Mouse (Mus musculus) heart, embryonic 15.5 days (tissue): ENCODE measurements around the gene Cdk5. TPM values are rescaled to one million over a fixed set of nuclear protein-coding genes. Genes with fewer than 3 reads are reported as not detected.

Experiments
- ATAC-seq: fragments of 200-750 bp; cut with Nextera tagmentation; replicated peaks from 2 replicates; pipeline ENCODE4 v1.8.0; 2017; ENCODE audit warnings: low read depth, moderate TSS enrichment; ENCODE audit not compliant: insufficient number of reproducible peaks, insufficient read depth, low FRiP score
- H3K27ac ChIP-seq: fragments of 300-500 bp; sonication (generic); 2 replicates; pipeline ENCODE4 v1.5.1; 2015; ENCODE audit warnings: mild to moderate bottlenecking, inconsistent platforms
- H3K27me3 ChIP-seq: fragments of 300-500 bp; sonication (generic); 2 replicates; pipeline ENCODE4 v1.6.1; 2015; ENCODE audit warnings: inconsistent platforms
- H3K36me3 ChIP-seq: fragments of 300-500 bp; sonication (generic); 2 replicates; pipeline ENCODE4 v1.6.1; 2015; ENCODE audit warnings: mild to moderate bottlenecking, inconsistent platforms
- H3K4me1 ChIP-seq: fragments of 300-500 bp; sonication (generic); replicated peaks from 2 replicates; pipeline ENCODE4 v1.6.1; 2015; ENCODE audit warnings: inconsistent platforms
- H3K4me2 ChIP-seq: fragments of 300-500 bp; sonication (generic); 2 replicates; pipeline ENCODE4 v1.6.1; 2015; ENCODE audit warnings: inconsistent platforms, mild to moderate bottlenecking, moderate library complexity
- H3K4me3 ChIP-seq: fragments of 300-500 bp; sonication (generic); 2 replicates; pipeline ENCODE4 v1.5.1; 2015; ENCODE audit warnings: mild to moderate bottlenecking, inconsistent platforms
- H3K9ac ChIP-seq: fragments of 300-500 bp; sonication (generic); 2 replicates; pipeline ENCODE4 v1.6.1; 2015; ENCODE audit warnings: mild to moderate bottlenecking, inconsistent platforms
- H3K9me3 ChIP-seq: fragments of 300-500 bp; sonication (generic); replicated peaks from 2 replicates; pipeline ENCODE4 v1.6.1; 2016; ENCODE audit warnings: inconsistent platforms
- WGBS: fragments of 180-500 bp; shearing (Covaris S2); methylation state at CpG from one replicate; pipeline ENCODE4 v1.1.7; 2015; ENCODE audit warnings: mixed read lengths; 5-methylcytosine and 5-hydroxymethylcytosine counted together
- polyA plus RNA-seq: library from polyadenylated mRNA; unstranded; fragments of >200 nt; fragmentation: Nextera tagmentation; extraction: Ambion mirVana; gene quantifications from 2 replicates; pipeline ENCODE4 v1.2.1, GENCODE M21; 2015

Cdk5 gene
- polyA plus RNA-seq, result 27.5 and 32.5 TPM in 2 replicates

DNA sequence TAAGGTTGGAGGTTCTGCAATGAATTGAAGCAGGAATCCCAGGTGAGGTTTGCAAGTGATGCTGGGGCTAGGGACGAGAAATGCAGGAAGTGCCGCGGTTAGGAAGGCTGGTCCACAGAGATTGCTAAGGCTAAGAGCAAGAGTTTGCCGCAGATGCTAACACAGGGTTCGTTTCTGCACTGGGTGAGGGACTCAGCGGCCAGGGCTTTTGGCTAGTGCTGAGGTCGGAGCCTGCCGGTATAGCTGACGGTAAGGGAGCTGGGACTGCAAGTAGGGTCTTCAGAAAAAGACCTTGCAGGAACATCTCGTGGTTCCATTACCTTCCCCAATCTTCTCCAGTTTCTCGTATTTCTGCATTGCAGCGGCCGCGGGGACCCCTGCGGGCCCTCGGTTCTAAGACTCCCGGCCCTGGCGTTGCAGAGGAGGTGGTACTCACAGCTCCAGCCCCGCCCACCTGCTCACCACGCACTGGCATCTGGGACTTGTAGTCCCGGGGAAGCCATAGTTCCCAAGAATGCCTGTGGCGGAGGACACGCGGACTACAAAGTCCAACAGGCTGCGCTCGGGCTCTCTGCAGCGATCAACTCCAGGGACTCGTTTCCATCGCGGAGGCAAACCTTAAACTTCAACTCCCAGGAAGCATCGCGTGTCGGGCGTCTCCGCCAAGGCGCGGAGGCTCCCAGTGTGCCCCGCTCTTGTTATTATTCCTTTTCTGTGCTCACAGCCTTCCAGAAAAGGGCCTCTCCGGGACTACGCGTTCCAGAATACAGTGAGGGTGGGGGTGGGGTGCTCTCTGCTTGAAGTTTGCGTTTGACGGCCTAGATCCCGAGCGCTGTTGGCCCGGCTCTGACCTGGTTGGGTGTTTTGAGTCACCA is at the start of gene Cdk5, which contains the start of gene Slc4a2:
Gene Cdk5 (minus strand): TSS at position 402 of the 875 bp plus-strand sequence.
Gene Slc4a2 (plus strand): TSS at position 709 of the 875 bp plus-strand sequence.
- H3K9me3 ChIP-seq, result no peaks in the 10 kb centered on the region
- peak within 1 kb of the TSS; percentile 82 for H3K4me3 ChIP-seq
- peaks cover 12% of the 10 kb centered on the region; the same call in 1 of the 2 replicates for H3K36me3 ChIP-seq
- no peaks in the 10 kb centered on the region for H3K27me3 ChIP-seq
- H3K4me2 ChIP-seq, result peak within 1 kb of the TSS; percentile 87
- H3K9ac ChIP-seq, result peak within 1 kb of the TSS; percentile 74
- peaks cover 46% of the 10 kb centered on the region for H3K4me1 ChIP-seq
- peak; percentile 88 for ATAC-seq
- H3K27ac ChIP-seq, result peak within 1 kb of the TSS; percentile 95
- WGBS, result under 1% methylated on average over 46 of the region's 46 CpGs

GRCm38 (mm10) chr5:24470600-24470999 is 47.3 kb upstream of the Cdk5 start:
- no peak overlapping the region for H3K4me2 ChIP-seq
- no peak overlapping the region for H3K27ac ChIP-seq
- ATAC-seq, result no peak
- H3K27me3 ChIP-seq, result 0 out of 2 replicates have a peak, but pooled peaks cover 4% of the 10 kb centered on the region
- no peaks in the 10 kb centered on the region for H3K9me3 ChIP-seq
- H3K4me3 ChIP-seq, result no peak overlapping the region
- no peak overlapping the region for H3K9ac ChIP-seq
- WGBS, result 12% methylated on average over 5 of the region's 5 CpGs
- peaks cover 42% of the 10 kb centered on the region for H3K4me1 ChIP-seq
- H3K36me3 ChIP-seq, result no peaks in the 10 kb centered on the region

GRCm38 (mm10) chr5:24466762-24467161 is 43.4 kb upstream of the Cdk5 start:
- no peak overlapping the region for H3K4me2 ChIP-seq
- H3K27me3 ChIP-seq, result no peaks in the 10 kb centered on the region
- 0 out of 2 replicates have a peak, but pooled peaks cover 10% of the 10 kb centered on the region for H3K4me1 ChIP-seq
- ATAC-seq, result no peak
- H3K4me3 ChIP-seq, result no peak overlapping the region
- WGBS, result 61% methylated on average over 12 of the region's 12 CpGs
- H3K36me3 ChIP-seq, result no peaks in the 10 kb centered on the region
- H3K27ac ChIP-seq, result no peak overlapping the region
- no peak overlapping the region for H3K9ac ChIP-seq
- H3K9me3 ChIP-seq, result no peaks in the 10 kb centered on the region

DNA sequence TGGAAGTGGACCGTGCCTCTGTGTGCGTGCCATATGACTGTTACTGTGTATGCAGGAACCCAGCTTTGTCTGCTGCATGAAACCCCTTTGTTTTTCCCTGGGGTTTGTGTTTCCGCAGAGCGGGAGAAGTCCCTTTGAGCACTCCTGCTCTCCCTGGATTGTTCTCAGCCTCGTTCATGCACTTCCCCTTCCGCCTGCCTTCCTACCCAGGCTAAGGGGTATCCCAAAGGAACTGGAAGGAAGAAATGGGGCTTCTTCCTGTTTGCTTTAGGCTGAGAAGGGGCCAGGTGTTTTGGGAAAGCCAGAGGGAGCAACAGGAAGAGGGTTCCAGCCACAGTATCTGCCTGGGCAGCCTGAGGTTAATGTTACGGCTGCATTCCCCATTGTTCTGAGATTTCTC is 32.3 kb upstream of the Cdk5 start:
- Histone ChIP-seq H3K9ac (peak overlapping the region; percentile 6; the same call in 1 of the 2 replicates), H3K4me2 (peak overlapping the region; percentile 24), H3K4me1 (peaks cover 41% of the 10 kb centered on the region), H3K27ac (peak overlapping the region; percentile 68), H3K27me3 (no peaks in the 10 kb centered on the region), H3K9me3 (no peaks in the 10 kb centered on the region), H3K4me3 (no peak overlapping the region), H3K36me3 (peaks cover 3% of the 10 kb centered on the region; the same call in 1 of the 2 replicates)
- ATAC-seq, result no peak
- WGBS, result 67% methylated on average over 7 of the region's 7 CpGs

GRCm38 (mm10) chr5:24455076-24455475 is 31.7 kb upstream of the Cdk5 start:
- Histone ChIP-seq H3K27ac (peak overlapping the region; percentile 68), H3K27me3 (no peaks in the 10 kb centered on the region), H3K4me1 (peaks cover 41% of the 10 kb centered on the region), H3K9me3 (no peaks in the 10 kb centered on the region), H3K9ac (no peak overlapping the region), H3K36me3 (peaks cover 3% of the 10 kb centered on the region; the same call in 1 of the 2 replicates), H3K4me3 (no peak overlapping the region), H3K4me2 (peak overlapping the region; percentile 84)
- WGBS, result 63% methylated on average over 3 of the region's 3 CpGs
- ATAC-seq, result no peak

- WGBS, result 32% methylated on average over 2 of the region's 2 CpGs
- peaks cover 3% of the 10 kb centered on the region; the same call in 1 of the 2 replicates for H3K36me3 ChIP-seq
- peak overlapping the region; percentile 86; the same call in 1 of the 2 replicates for H3K9ac ChIP-seq
- ATAC-seq, result no peak
- no peaks in the 10 kb centered on the region for H3K27me3 ChIP-seq
- peak overlapping the region; percentile 95; the same call in 1 of the 2 replicates for H3K27ac ChIP-seq
- peak overlapping the region; percentile 84 for H3K4me2 ChIP-seq
- no peaks in the 10 kb centered on the region for H3K9me3 ChIP-seq
- peaks cover 41% of the 10 kb centered on the region for H3K4me1 ChIP-seq
- peak overlapping the region; percentile 65 for H3K4me3 ChIP-seq
Measured at GRCm38 (mm10) chr5:24453985-24454303, 30.6 kb upstream of the Cdk5 start.

- peaks cover 41% of the 10 kb centered on the region for H3K4me1 ChIP-seq
- H3K4me3 ChIP-seq, result peak overlapping the region; percentile 65
Measured at GRCm38 (mm10) chr5:24453283-24453984, 30.1 kb upstream of the Cdk5 start.

GRCm38 (mm10) chr5:24452691-24453233 is 29.4 kb upstream of the Cdk5 start:
- Histone ChIP-seq H3K9ac (peak overlapping the region; percentile 86), H3K4me3 (peak overlapping the region; percentile 65), H3K4me2 (peak overlapping the region; percentile 84), H3K27ac (peak overlapping the region; percentile 95), H3K4me1 (peaks cover 45% of the 10 kb centered on the region), H3K36me3 (no peaks in the 10 kb centered on the region), H3K9me3 (no peaks in the 10 kb centered on the region), H3K27me3 (no peaks in the 10 kb centered on the region)
- ATAC-seq, result peak; percentile 22
- WGBS, result under 1% methylated on average over 28 of the region's 29 CpGs

More at GRCm38 (mm10) chr5:24453283-24453984, 30.1 kb upstream of the Cdk5 start:
- Histone ChIP-seq H3K4me2 (peak overlapping the region; percentile 84), H3K27me3 (no peaks in the 10 kb centered on the region), H3K27ac (peak overlapping the region; percentile 95), H3K36me3 (no peaks in the 10 kb centered on the region), H3K9ac (peak overlapping the region; percentile 86), H3K9me3 (no peaks in the 10 kb centered on the region)
- 25% methylated on average over 5 of the region's 5 CpGs for WGBS
- no peak for ATAC-seq

DNA sequence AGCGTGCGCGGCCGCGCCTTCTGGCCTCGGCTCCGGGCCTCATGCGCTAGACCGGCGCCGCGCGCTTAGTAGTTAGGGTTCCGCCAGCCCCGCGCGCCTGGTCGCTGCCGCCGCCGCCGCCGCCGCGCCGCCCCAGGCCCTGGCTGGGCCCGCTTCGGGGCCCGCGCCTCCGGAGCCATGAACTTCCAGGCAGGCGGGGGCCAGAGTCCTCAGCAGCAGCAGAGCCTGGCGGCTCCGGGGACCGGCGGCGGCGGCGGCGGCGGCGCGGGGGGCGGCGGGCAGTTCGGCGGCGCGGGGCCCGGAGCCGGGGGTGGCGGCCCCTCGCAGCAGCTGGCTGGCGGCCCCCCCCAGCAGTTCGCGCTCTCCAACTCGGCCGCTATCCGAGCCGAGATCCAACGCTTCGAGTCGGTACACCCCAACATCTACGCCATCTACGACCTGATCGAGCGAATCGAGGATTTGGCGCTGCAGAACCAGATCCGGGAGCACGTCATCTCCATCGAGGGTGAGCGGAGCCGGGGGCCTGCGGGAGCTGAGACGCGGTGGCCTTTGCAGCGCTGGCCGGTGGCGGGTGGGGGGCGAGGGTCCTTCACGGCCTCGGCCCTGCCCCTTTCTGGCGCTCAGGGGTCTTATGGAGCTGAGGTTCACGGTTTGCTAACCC is 28.8 kb upstream of the Cdk5 start, which contains the start of gene Agap3:
Gene Agap3 (plus strand): TSS at position 148 of the 661 bp plus-strand sequence.
- WGBS, result under 1% methylated on average over 72 of the region's 85 CpGs
- H3K9me3 ChIP-seq, result no peaks in the 10 kb centered on the region
- H3K27me3 ChIP-seq, result no peaks in the 10 kb centered on the region
- peak; percentile 19 for ATAC-seq
- no peaks in the 10 kb centered on the region for H3K36me3 ChIP-seq
- peak within 1 kb of the TSS; percentile 86 for H3K9ac ChIP-seq
- peak within 1 kb of the TSS; percentile 65 for H3K4me3 ChIP-seq
- peak within 1 kb of the TSS; percentile 84 for H3K4me2 ChIP-seq
- H3K27ac ChIP-seq, result peak within 1 kb of the TSS; percentile 95
- H3K4me1 ChIP-seq, result peaks cover 50% of the 10 kb centered on the region

DNA sequence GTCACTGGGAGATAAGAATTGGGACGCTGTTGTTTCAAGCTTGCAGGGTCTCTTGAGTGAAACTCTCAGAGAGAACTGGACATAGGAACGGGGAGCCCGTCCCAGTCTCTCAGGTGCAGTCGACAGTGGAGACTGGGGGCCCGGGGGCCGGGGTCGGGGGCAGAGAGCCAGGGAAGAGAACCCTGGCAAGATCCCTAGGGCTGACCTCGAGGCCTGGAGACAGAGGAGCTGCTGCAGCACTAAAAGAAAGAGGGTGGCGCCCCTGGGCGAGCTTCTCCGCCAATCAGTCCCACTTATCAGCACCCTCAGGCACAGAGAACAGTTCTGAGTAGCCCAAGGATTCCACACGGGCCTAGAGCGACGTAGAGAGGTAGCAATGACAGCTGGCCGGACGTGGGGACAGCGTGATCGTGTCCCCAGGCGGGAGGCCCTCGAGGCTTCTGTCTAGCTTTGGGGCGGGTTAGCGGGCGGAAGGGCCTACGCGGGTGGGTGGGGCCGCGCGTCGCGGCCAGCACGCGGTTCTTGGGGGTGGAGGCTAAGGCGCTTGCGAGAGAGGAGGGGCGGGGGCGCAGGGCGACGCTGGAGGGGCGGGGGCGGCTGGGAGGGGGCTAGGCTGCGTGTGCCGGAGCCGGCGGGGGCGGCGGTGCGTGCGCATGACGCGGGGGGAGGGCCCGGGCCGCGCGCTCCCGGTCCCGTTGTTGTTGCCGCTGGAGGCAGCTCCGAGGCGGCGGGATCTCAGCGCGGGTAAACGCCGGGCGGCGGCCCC is 28.1 kb upstream of the Cdk5 start:
- peak overlapping the region; percentile 65 for H3K4me3 ChIP-seq
- H3K9me3 ChIP-seq, result no peaks in the 10 kb centered on the region
- H3K4me2 ChIP-seq, result peak overlapping the region; percentile 84
- peak overlapping the region; percentile 95 for H3K27ac ChIP-seq
- no peaks in the 10 kb centered on the region for H3K36me3 ChIP-seq
- no peaks in the 10 kb centered on the region for H3K27me3 ChIP-seq
- peak overlapping the region; percentile 86 for H3K9ac ChIP-seq
- peak; percentile 79 for ATAC-seq
- peaks cover 55% of the 10 kb centered on the region for H3K4me1 ChIP-seq
- 4% methylated on average over 38 of the region's 66 CpGs for WGBS
